ENCODE assay signal across 8 mouse cellular contexts in genomic region chr2:174936665-174937064, GRCm38 (mm10).
DNase-seq lines count a peak whose midpoint lies in the region; ATAC-seq and TF ChIP-seq lines count a peak whose summit lies in the region.

No protein-coding gene starts in this region.

- ATAC-seq in megakaryocyte, adult 5-6 weeks (ENCODE audit: poor library complexity, severe bottlenecking) = peak; percentile 31; the same call in 1 of the 2 replicates

- DNase-seq in adrenal gland, postnatal 36 days = peak; percentile 26 to 28
- DNase-seq in adrenal gland, postnatal 25 days = no peak
- DNase-seq in layer of hippocampus, adult 2 months (ENCODE audit: low spot score in 2 of 2) = no peak
- no peak for DNase-seq in layer of hippocampus, postnatal 14 days (ENCODE audit: low spot score in 2 of 2)
- peak; percentile 77 for DNase-seq in ZHBTc4 (ENCODE audit: low read depth, low spot score)
- DNase-seq in frontal cortex, postnatal 10 days (ENCODE audit: low spot score in 2 of 2) = no peak
- no peak for DNase-seq in cerebellum, postnatal 36 days

- TF ChIP-seq CTCF in layer of hippocampus, adult 2 months (conservative IDR thresholded peaks at IDR 0.05) = peak; percentile 80

- H3K4me3 ChIP-seq in layer of hippocampus, adult 2 months = no peak overlapping the region

- no peak overlapping the region for H3K27ac ChIP-seq in layer of hippocampus, adult 2 months

Comparison
In these comparisons a context has a peak if more than half of its experiments do, and no peak if none do; other contexts are left out.
1. DNase-seq: peak in adrenal gland, postnatal 36 days (2 of 2) and ZHBTc4 (single experiment); none in adrenal gland, postnatal 25 days (single experiment), layer of hippocampus, adult 2 months (0 of 2), layer of hippocampus, postnatal 14 days (0 of 2), frontal cortex, postnatal 10 days (0 of 2) and cerebellum, postnatal 36 days (0 of 2).